Mouse (Mus musculus): ENCODE data around the gene Drc7.

Drc7 gene

DNA sequence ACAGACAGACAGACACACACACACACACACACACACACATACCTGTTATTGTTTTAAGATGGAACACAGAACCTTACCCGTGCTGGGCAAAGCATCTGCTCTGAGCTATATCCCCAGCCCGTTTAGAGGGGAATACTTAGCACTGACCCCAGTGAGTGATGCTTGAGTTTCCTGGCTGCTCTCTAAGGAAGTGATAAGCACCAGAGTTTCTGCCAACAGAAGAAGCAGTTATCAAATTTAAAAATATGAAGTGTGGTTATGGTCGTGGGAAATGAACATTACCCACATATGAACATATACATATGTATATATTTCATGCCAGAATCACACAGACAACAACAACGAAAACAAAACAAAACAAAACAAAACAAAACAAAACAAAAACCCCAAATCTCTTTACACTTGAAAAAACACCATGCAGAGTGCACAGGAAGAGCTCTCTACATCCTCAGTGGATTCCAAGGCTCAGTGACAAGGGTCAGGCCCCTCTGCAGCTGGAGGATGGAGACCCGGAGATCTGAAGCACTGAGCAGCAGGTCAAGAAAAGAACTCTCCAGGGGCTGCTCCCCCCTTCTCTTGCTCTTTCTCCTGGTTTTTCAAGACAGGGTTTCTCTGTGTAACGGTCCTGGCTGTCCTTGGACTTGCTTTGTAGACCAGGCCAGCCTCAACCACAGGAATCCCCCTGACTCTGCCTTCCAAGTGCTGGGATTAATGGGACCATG lies 5.1 kb downstream of the Drc7 start:
- no peak for DNase-seq

DNA sequence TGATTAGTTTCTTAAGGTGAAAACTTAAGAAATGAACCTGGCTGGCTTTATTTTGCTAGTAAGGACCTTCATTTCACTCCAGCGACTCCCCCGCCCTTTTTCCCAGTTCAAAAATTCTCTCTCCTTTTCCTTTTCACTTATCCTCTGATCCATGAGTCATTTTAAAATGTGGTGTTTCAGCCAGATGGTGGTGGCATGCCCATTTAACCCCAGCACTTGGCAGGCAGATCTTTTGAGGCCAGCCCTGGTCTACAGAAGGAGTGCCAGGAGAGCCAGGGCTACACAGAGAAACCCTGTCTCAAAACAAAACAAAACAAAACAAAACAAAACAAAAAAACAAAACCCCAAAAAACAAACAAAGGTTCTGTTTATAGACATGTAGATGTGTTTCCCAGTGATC lies 9.6 kb downstream of the Drc7 start:
- DNase-seq: peak; percentile 78 to 83

DNA sequence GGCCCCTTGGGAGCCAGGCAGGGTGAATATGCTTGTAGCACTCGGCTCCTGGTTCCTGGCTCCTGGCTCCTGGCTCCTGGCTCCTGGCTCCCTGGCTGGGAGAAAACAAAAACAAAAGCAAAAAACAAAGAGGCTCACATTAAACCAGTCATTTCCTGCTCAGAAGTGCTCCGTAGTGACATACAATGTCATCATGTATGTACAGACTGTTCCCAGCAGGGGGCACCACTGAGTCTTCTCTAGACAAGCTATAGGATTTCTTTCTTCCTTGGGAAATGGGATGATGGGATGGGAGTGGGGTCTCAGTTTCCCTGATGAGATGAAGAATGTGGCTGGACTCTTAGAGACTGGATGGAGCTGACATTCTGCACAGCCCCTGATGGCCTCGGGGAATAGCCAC lies 12.7 kb downstream of the Drc7 start:
- peak; percentile 69 to 76 for DNase-seq

DNA sequence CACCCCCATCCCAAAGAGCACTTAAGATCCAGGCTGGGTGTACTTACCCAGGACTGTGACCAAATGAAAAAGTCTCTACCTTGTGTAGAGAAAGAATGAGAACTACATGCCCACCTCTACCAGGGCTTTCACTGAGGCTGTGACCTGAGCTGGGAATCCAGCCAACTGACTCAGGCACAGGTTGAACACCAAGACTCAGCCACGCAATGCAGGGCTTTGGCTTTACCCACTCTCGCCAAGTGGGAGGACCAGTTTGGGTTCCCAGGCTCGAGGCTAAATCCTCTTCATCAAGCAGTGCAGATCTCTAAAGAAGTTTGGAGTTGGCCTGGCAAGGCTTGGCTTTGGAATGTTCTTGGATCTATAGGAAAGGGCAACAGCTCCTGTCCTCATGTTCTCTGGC lies 20.6 kb downstream of the Drc7 start:
- DNase-seq: no peak

DNA sequence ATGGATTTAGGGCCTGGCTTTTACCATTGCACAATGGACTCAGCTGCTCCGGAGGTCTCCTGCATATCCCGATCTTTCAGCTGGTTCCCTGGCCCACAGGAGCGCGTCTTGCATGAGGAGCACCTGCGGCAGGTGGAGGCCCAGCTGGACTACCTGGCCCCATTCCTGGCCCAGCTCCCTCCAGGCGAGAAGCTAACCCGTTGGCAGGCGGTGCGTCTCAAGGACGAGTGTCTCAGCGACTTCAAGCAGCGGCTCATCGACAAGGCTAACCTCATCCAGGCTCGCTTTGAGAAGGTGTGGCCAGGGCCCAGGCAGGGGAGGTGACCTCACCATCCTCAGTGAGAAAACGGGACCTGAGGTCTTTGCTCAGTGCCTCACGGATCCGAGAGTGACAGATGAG lies 21.2 kb downstream of the Drc7 start:
- peak; percentile 68 to 69 for DNase-seq

DNA sequence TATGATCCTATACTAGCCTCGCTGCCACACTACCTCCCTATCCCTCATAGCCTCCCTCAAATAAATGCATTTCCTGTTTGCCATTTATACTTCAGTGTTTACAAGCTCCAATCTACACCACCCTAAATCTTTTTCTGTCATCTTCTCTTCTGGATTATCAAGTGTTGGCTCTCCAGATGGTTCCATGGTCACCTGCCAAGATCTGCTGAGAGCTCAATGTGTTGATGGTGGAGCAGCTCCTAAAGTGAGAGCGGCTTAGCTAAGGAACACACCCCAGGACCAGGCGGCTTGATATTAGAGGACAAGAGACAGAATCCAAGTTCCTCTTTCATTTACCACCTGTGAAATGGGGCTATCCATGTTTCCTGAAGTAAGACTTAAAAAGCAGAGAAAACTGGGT lies 23.2 kb downstream of the Drc7 start:
- peak; percentile 59 to 62 for DNase-seq

DNA sequence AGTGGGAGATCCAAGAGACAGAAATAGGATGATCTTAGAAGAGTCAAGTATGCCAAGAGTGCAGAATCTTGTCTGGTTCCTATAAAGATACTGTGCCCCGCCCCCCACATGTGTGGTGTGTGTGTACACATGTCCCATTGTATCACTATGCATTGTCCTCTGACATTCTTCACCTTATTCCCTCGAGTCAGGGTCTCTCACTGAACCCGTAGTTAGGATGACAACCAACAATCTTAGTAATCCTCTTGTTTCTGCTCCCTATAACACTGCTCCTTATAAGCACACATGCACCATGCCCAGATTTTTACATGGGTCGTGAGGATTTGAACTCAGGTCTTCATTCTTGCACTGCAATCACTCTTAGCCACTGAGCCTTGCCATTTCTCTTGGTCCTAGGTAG lies 24.4 kb downstream of the Drc7 start:
- no peak for DNase-seq

DNA sequence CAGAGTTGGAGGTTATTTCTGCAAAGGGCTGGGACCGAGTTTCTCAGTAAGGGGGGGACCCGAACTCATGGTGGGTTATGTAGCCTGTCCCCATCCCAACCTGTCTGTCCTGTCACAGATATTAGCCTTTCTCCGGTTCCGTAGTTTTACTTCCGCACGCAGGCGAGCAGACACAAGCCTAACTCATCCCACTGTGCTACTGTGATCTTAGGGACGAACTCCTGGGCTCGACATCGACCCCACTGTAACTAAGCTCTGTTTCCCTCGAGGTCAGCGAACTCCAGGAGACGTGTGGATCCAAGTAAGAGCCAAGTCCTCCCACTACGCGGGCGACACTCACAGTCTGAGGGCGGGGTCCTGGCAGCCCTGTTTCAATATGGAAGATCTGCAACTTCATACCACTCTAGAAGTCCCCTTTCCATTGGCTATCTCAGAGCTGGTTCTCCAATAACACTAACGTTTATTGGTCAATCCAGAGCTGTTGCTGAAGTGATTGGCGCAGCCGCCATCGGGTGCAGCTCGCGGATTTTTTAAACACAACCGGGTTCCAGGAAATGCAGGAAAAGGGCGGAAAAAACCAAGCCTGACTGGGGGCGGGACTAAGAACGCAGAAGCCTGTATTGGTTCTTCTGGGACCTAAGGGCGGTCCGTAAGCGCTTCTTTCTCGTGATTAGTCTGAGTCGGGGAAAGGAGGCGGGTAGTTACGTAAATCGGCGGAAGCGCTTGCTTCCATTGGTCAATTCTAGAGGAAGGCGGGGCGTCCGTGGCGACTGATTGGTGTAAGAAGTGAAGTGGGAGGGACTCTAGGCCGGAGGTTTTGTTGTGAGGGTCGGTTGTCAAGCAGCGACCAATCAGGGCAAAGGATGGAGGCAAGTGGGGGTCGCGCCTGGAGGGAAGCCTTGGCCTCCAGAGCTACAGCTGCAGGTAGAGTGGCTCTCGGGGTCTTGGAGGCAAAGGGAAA lies 25.8 kb downstream of the Drc7 start, which contains the start of gene Katnb1:
Gene Katnb1, plus strand, starts transcription at position 806 of the 961 bp plus-strand sequence.
- DNase-seq: peak; percentile 98 to 99

DNA sequence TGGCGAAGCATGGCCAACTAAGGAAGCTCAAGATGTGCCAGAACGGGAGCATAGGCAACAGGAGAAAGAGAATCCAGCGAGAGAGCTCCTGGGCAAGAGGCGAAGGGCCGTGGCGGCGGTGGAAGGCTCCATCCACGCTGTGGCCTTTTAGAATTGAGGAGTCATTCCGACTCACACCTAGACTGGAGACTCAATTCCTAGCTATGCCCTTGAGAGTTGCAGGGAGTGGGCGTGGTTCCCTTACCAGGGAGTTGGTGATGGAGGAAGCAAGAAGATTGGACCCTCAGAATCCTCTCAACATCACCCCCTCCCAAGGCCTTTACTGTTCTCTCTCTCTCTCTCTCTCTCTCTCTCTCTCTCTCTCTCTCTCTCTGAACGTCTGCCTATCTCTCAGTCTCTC lies 26.7 kb downstream of the Drc7 start:
- peak; percentile 40 to 45 for DNase-seq

DNA sequence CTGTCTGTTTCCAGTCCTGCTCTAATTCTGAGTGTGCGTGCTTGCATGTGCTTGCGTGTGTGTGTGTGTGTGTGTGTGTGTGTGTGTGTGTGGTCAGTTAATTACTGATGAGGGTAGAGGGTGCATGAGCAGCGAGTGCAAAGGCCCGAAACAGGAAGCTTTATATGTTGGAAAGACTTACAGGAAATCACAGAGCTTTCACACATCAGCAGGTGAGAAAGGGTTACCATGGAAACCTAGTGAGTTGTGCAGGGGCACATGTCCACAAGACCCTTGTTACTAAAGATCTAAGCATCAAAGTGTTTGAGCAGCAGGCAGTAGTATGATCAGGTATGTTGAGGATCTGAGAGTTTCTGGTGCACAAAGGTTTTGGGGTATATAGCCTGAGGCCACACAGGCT lies 29.4 kb downstream of the Drc7 start:
- DNase-seq: no peak

DNA sequence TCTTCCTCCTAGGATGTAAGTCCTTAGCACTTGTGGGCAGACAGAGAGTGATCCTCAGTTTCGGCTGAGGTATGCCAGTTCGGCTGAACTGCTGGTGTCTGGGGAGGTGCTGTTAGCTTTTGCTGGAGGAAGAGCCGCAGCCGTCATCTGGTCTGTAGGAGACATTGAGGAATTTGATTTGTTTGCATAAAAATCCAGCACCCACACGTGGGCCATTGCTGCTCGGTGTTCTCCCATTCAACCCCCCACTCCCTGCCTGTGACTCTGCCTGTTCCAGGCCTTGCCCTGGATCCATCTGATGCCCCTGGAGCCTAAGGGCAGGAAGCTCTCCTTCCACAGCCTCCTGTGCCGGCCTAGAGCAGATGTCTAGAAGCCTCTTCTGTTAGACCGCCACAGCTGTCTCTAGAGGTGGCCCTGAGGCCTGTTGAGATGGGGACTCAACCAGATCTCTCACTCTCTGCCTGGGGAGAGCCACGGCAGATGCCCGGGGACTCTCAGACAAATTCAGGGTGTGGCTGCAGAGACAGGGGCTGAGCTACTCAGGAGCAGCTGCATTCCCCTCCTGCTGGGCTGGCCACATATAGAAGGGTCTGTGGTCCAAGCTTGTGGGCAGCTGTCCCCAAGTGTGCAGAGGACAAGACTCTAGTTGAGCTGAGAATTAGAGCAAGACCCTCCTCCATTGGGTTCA lies 30.0 kb downstream of the Drc7 start:
- no peak for DNase-seq

DNA sequence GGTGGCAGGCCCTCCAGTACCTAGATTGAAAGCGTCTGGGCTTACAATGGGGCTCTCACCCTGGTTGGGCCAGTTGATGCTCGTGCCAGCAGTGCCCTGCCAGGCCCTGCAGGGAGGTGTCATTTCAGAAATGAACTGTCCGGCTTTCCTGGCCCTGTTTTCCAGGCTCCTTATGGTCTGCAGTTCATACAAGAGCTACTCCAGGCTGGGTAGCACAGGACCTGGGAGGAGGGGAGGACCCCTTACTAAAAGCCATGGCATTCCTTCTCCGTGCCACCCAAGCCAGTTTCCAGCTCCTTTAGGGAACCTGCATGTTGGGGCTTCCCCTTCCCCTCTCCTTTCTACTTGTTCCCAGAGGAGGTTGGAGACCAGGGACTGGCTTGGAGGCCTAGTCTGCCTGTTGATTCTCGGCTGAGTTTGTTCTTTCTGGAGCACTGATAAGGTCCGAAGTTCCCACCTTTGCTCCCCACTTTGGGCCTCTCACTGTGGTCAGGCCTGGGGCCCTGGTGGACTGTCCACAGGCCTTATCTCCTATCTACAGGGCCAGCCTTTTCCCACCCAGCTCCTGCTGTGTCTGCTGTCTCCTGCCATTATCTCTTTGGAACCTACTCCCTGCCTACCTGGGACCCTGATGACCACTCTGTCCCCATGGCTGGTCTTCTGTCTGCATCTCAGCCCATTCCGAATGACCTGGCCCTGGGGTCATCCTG lies 30.7 kb downstream of the Drc7 start:
- DNase-seq: peak in 1 of 2 experiments; percentile 30

DNA sequence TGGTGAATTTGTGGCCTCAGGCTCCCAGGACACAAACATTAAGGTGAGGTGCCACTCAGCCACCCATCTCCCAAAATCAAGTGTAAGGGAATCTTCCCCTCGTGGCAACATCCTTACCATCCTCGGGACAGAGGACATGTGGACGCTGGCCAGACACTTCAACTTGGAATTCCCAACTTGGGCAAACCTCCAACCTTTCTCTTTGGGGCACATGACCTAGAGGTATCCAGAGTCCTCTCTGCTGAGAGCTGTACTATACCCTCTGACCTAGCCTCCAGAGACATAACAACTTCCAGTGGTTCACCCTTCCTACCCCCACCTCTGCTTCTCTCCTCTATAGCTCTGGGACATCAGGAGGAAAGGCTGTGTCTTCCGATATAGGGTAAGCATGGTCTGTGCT lies 38.7 kb downstream of the Drc7 start:
- DNase-seq: no peak

DNA sequence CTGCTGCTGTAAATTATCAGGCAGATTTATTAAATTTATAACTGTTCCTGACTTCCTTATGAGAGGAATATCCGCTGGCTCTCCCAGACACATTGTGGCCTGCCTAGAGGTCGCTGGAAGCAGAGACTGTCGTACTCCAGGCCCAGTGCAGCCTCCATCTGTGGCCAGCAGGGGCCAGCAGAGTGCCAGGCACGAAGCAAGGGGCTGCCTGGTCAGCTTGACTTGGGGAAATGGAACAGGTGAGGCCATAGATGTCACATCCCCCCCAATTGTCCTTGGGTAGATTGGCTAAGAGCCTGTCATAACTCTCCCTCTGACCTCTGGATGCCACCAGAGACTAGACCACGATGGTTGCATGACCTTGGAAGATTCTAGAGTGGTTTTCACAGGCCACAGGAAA lies 44.1 kb downstream of the Drc7 start:
- DNase-seq: peak; percentile 89

DNA sequence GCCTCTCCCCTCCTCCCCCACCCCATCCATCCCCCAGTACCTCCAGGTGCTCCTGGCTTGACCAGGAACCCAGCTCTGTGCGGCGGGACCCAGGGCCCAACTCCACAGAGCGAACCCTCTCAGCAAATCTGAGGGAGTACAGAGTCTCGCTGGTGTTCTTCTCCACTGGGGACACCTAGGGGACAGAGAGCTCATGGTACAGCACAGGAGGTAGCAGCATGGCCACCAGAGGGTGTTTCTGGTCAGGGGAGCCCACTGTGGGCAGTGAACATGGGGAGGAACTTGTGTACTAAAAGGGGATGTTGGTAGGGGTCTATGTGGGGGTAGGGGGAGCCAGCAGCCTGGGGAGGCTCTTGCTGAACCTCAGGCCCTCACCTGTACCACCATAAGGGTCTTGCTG lies 47.1 kb downstream of the Drc7 start:
- DNase-seq: no peak

DNA sequence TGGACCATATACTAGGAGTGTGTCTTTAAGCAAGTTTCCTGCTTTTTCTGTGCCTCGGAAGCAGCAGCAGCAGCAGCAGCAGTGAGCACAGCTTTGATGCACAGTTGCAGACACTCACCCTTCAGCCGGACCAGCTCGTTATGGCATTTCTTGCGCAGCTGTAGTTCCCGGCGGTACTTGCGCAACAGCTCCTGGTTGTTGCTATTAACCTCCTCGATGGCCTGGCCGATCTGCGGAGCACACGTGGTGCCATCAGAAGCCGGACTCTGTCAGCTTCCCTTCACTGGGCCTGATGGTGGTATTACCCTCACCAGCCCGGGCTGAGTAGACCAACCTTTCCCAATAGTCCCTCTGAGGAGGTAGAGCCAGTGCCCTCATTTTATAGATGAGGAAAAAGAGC lies 52.4 kb downstream of the Drc7 start:
- DNase-seq: no peak

DNA sequence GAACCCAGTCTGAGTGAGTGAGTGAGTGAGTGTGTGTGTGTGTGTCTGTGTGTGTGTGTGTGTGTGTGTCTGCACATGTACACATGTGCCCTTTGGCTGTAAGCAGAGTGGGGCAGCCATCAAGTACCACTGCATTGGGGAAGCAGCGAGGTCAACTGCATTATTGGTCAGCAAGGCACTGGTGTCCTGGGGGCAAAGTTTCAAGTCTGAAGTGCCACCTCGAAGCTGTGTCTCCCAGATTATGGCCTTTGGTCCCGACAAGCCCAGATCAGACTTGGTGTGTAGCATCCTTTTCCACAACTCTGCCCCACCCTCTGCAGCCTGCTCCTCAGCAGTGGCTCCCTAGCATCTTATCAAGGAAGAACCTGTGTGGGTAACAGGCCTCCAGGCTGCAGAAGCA lies 57.7 kb downstream of the Drc7 start:
- no peak for DNase-seq

DNA sequence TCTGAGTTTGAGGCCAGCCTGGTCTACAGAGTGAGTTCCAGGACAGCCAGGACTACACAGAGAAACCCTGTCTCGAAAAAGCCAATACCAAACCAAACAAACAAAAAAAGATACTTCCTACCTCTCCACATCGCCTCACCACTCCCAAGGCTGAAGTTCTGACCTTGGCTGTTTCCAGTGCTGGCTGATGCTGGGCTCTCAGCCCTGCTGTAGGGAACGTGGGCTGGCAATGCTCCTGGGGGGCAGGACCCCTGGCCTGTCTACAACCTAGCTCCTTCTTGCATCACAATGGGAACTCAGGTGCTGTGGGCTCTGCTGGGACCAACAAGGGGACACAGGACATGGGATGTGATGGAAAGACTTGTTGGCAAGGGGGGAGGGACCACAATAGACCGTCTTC lies 58.2 kb downstream of the Drc7 start:
- DNase-seq: no peak

DNA sequence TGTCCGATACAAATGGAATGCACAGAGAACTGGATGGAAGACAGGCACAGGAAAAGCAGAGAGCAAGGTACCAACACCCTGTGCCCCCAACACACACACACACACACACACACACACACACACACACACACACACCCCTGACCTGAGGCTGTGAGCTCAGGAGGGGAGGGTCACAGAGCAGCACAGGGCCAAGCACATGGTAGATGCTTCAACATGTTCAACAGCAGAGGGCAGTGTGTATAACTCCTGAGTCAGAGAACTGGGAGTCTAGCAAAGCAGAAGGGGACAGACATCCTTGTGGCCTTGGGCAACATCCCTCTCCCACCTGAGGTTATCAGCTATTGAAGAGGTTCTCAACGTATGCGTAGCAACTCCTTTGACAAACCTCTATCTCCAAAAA lies 58.8 kb downstream of the Drc7 start:
- DNase-seq: peak; percentile 67 to 77

DNA sequence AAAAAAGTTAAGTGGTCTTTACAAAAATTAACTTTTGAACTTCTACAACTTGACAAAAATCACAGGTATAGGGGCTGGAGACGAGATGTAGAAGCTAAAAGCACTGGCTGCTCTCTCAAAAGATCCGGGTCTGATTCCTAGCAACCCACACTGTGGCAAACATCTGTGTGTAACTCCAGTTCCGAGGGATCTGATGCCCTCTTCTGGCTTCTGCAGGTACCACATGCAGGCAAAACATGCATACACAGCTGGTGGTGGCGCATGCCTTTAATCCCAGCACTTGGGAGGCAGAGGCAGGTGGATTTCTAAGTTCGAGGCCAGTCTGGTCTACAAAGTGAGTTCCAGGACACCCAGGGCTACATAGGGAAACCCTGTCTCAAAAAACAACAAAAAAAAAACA lies 68.6 kb downstream of the Drc7 start:
- no peak for DNase-seq

DNA sequence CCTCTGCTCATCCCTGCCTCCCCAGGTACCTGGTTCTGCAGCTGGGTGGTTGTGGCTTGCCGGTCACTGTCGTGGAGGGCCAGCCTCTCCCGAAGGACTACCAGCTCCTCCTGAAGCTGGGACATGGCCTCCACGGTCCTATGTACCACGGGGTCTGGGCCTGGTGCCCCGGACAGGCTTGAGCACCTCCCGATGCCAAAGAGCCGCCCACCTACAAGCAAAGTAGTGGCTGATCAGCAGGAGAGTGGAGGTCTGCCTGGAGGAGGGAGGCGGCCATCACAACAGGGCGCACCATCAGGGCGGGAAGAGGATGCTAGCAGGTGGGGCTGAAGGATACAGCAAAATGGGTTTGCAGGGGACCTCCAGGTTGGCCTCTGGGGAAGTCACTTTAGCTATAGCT lies 71.6 kb downstream of the Drc7 start:
- DNase-seq: no peak

DNA sequence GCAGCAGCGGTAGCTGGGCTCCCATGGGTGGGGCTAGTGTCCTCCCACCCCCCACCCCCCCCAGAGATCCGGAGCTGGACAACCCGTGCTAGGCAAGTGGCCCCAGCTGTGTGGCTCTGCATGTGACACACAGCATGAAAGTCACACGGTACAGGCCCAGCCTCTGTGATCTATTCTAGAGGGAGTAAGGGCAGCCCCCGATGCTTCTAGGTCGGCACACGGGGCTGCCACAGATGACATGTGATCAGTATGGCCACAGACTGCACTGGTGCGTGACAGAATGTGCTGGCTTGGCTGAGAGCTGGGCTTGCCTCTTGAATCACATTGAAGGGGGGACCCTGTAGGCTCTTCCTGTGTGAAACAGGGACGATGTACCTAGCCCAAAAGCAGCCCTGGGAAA lies 72.8 kb downstream of the Drc7 start:
- peak in 1 of 2 experiments; percentile 39 for DNase-seq
